Comparison of ENCODE assay signal across 7 mouse cellular contexts in the genomic region with DNA sequence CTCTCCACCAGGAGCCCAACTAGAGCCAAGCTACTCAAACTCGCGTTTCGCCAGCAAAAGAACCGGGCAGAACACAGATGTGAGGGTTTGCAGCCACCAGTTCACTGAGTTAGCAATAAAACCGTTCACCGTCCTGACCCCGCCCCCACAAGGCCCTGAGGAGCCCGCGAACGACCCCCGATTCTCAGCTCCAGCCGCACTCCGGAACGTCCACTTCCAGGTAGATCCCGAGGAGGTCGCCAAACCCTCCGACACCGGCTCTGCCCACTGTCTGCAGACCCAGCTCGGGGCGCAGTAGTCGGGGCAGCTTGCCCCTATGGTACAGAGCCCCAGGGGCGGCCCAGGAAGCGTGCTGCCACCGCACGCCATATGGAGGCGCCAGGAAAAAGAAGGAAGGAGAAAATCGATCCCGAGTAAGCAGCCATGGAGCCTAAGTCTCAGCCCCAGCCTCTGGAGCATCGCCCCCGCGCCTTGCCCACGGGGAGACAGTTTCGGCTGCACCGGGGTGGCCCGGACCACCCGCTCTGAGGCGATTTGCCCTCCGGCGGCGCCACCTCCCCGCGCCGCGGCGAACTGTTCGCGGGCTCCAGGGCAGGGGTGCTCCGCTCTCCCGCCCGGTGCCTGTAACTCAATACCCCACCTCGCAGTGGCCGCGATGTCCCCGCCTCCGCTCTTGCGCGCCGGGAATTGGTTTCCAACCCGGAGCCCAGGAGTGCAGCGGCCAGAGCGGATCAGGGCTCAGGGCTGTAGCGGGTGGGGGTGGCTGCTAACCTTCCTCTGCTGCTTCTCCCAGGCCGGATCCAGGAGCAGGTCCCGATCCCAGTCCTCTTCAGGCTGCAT. TPM values are rescaled to one million over a fixed set of nuclear protein-coding genes. Genes with fewer than 3 reads are reported as not detected.
DNase-seq lines count a peak whose midpoint lies in the region.

No protein-coding gene starts in this region.

- DNase-seq in adrenal gland, adult (ENCODE audit: inconsistent age in 2 of 2, low spot score in 1 of 2): peak; percentile 79 to 92
- DNase-seq in cerebellum, postnatal 36 days: peak; percentile 45 to 48
- DNase-seq in gastrocnemius, postnatal 10 days: peak; percentile 70
- DNase-seq in induced T-regulatory cell, adult 2 months (ENCODE audit: low read depth): peak; percentile 69
- DNase-seq in left cerebral cortex, postnatal 36 days (ENCODE audit: low spot score in 2 of 2): peak; percentile 65 to 75
- DNase-seq in mesoderm, embryonic 11.5 days (ENCODE audit: low read depth, low spot score): peak; percentile 85
- peak; percentile 47 for DNase-seq in skeletal muscle tissue, adult 2 months (ENCODE audit: low read depth, low spot score)

- intact Hi-C loops in left cerebral cortex, postnatal 36 days (cut with DNase I): loop anchor here (2.0 to 5.0 kb wide), 3 partner anchors 61 to 108 kb away; no protein-coding TSS in a partner anchor

RNA-seq across cellular contexts. Expression of a gene that starts 0.7 kb away (rescaled TPM):
- 10 to 100 TPM; 30.0 to 38.8 TPM for total RNA-seq in gastrocnemius, postnatal 10 days (2021)
- total RNA-seq in left cerebral cortex, postnatal 36 days (2021): 100 to 1,000 TPM; 106 to 146 TPM

Comparison
In these comparisons a context has a peak if more than half of its experiments do, and no peak if none do; other contexts are left out.
1. Peak in every context shown above with its lines: DNase-seq.